Mouse (Mus musculus) brain, embryonic 14.5 days (tissue): ENCODE measurements at regions not wholly inside any gene's neighbourhood (a gene's known extent, or its start where the extent isn't known, plus 50 kb on each side); places are given as distances from the start of the nearest gene placed in this dataset.

Source experiments
- DNase-seq: peaks from one replicate; pipeline ENCODE4 v3.0.0-alpha.2; 2011; ENCODE audit warnings: low read depth
- CTCF ChIP-seq: fragments of 200-500 bp; IDR thresholded peaks from 2 replicates; pipeline ENCODE4 v1.5.1; 2012; ENCODE audit warnings: inconsistent platforms, mild to moderate bottlenecking, moderate library complexity, borderline replicate concordance; ENCODE audit not compliant: insufficient read depth, insufficient read length; ENCODE audit errors: extremely low read depth
- POLR2A ChIP-seq: fragments of 200-500 bp; IDR thresholded peaks from 2 replicates; pipeline ENCODE4 v1.6.1; 2012; ENCODE audit warnings: mild to moderate bottlenecking, inconsistent platforms, borderline replicate concordance; ENCODE audit not compliant: poor library complexity, insufficient read depth, insufficient read length, severe bottlenecking; ENCODE audit errors: extremely low read depth

GRCm38 (mm10) chr10:98417807-98418743, 496.1 kb upstream of the Atp2b1 start:
- TF ChIP-seq CTCF (no peak), POLR2A (no peak)
- peak; percentile 76 for DNase-seq

GRCm38 (mm10) chr10:98424450-98424849, 489.8 kb upstream of the Atp2b1 start:
- TF ChIP-seq CTCF = no peak
- TF ChIP-seq POLR2A = no peak

GRCm38 (mm10) chr10:98434974-98435373, 479.2 kb upstream of the Atp2b1 start:
- TF ChIP-seq CTCF (no peak), POLR2A (no peak)

More at GRCm38 (mm10) chr10:98424450-98424849, 489.8 kb upstream of the Atp2b1 start:
- no peak for DNase-seq

GRCm38 (mm10) chr10:98461538-98461937, 452.7 kb upstream of the Atp2b1 start:
- TF ChIP-seq POLR2A = no peak
- no peak for TF ChIP-seq CTCF
- DNase-seq = no peak

More at GRCm38 (mm10) chr10:98434974-98435373, 479.2 kb upstream of the Atp2b1 start:
- DNase-seq = no peak

GRCm38 (mm10) chr10:98474581-98474980, 439.6 kb upstream of the Atp2b1 start:
- no peak for DNase-seq
- TF ChIP-seq POLR2A = no peak
- no peak for TF ChIP-seq CTCF

- TF ChIP-seq CTCF (no peak), POLR2A (no peak)
- peak; percentile 74 for DNase-seq
These were observed 428.2 kb upstream of the Atp2b1 start for GRCm38 (mm10) chr10:98485751-98486681.

- DNase-seq = peak; percentile 78
- TF ChIP-seq POLR2A (no peak), CTCF (peak; percentile 76)
These were observed 419.9 kb upstream of the Atp2b1 start for GRCm38 (mm10) chr10:98494354-98494753.

- DNase-seq = no peak
- TF ChIP-seq POLR2A (no peak), CTCF (no peak)
These were observed 418.0 kb upstream of the Atp2b1 start for GRCm38 (mm10) chr10:98496254-98496653.

- TF ChIP-seq CTCF (no peak), POLR2A (no peak)
These were observed 413.9 kb upstream of the Atp2b1 start for GRCm38 (mm10) chr10:98500315-98500714.

GRCm38 (mm10) chr10:98501566-98501965, 412.6 kb upstream of the Atp2b1 start:
- DNase-seq = no peak
- TF ChIP-seq POLR2A (no peak), CTCF (no peak)

More at GRCm38 (mm10) chr10:98500315-98500714, 413.9 kb upstream of the Atp2b1 start:
- no peak for DNase-seq

GRCm38 (mm10) chr10:98504524-98504923, 409.7 kb upstream of the Atp2b1 start:
- DNase-seq = no peak
- no peak for TF ChIP-seq CTCF
- no peak for TF ChIP-seq POLR2A
